Mouse (Mus musculus): ENCODE measurements around the gene Rit1. TPM values are rescaled to one million over a fixed set of nuclear protein-coding genes. Genes with fewer than 3 reads are reported as not detected.
"Not testable (repeated sequence)": the region's sequence is repeated elsewhere in the genome, so short reads cannot be mapped to it uniquely, and the experiment has no call there.

Gene Rit1
- total RNA-seq, 2 experiments from 2014 or later = 59.4 to 70.2 TPM

DNA sequence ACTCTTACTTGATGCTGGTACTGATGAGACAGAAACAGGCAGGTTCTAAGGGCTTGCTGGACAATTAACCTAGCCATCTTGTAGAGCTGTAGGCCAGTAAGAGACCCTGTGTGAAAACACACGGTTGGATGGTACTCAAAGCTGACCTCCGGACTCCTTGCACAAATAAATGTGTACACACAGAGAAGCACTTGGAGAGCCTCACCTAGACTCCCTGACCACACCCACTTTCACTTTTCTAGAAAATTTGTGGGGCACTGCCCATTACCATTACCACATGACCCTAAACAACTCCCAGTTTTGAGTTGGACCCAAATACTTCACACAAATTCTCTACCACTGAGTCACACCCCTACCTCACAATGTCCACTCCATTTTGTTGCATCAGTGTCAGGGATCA lies 19.9 kb downstream of the Rit1 start:
- DNase-seq = no peak
- intact Hi-C loops (cut with DNase I) = loop anchor here (5.0 kb wide), 2 partner anchors 59 to 144 kb away; no protein-coding TSS in a partner anchor

DNA sequence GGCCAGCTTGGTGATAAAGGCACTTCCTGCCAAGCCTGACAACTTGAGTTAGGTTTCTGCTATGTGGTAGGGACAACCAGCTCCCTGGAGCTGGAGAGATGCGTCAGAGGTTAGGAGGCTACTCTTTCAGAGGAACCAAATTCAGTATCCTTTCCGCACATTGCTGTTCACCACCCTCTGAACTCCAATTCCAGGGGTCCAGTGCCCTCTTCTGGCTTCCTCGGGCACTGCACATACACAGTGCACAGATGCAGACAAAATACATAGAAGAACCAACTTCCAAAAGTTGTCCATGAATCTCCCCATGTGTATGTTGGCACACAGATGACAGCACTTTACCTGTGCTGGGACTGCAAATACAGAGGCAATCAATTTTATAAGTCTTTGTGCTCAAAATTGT lies 22.0 kb downstream of the Rit1 start:
- DNase-seq = peak; percentile 70 to 86
- intact Hi-C loops (cut with DNase I) = loop anchor here (5.0 kb wide), 2 partner anchors 61 to 146 kb away; no protein-coding TSS in a partner anchor

DNA sequence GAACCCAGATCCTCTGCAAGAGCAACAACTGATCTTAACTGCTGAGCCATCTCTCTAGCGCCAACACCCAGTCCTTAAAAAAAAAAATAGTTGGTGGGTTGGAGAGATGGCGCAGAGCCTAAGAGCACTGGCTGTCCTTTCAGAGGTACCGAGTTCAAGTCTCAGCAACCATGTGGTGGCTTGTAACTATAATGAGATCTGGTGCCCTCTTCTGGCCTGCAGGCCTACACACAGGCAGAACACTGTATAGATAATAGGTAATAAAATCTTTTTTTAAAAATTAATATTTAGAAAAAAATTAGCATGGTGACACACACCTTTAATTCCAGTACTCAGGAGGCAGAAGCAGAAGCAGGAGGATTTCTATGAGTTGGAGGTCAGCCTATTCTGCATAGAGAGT lies 23.5 kb downstream of the Rit1 start:
- no peak for DNase-seq
- intact Hi-C loops (cut with DNase I) = no loop called here

DNA sequence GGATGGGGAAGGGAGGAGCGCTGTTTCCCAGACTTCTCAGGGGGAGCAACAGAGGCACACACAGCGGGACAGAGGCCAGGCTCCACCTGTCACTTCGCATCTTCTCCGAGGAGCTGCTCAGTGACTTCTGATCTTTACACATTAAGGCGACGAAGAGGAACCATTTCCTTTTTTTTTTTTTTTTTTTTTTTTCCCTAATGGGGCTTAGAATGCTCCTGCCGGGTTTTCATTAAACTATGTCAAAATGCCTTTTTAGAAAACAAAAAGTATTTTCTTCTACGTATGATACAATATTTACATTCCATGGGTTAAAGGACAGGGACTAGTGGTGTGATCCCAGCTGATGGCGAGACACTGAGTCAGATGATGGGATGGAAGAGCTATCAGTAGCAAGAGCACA lies 28.9 kb downstream of the Rit1 start:
- intact Hi-C loops (cut with DNase I) = no loop called here
- no peak for DNase-seq

DNA sequence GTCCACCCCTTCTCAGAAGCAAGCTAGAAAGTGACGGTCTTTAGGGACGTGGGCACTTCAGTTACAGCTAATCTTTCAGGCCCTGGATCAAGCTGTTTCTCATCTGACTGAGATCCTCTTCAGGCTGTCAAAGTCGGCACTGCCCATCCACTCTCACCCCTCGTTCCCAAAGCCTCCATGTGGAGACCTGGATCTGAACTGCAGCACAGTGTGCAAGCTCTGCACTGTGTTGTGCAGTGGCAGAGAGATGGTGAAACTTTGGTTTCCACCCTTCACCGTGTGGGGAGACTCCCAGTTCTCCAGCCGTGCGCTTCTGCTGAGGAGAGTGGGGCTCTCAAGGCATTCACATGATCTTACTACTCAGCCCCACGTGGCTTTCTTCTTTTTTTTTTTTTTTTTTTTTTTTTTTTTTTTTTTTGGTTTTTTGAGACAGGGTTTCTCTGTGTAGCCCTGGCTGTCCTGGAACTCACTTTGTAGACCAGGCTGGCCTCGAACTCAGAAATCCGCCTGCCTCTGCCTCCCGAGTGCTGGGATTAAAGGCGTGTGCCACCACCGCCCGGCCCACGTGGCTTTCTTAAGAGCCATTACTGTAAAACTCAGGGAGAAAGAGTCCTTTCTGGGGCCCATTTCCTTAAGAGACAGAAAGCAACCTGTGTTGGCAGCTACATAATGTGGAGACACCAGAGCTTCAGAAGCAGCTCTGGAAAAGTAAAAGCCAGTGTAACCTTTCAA lies 29.7 kb downstream of the Rit1 start:
- DNase-seq = no peak
- intact Hi-C loops (cut with DNase I) = no loop called here

DNA sequence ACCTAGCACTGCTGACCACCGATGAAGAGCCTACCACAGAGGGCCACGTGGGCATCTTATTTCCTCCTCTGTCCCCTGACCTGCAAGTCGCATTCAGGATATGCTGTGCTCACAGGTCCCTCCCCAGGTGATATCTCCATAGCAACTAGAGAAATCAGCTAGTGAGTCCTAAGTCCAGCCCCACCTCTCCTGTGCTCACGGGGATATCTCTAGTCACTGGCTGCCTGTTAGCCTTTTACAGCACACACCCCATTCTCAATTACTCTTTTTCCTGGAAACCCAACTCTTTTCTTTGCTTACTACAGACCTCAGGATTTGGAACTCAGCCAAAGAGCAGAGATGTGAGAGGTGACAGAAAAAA lies 30.2 kb downstream of the Rit1 start:
- intact Hi-C loops (cut with DNase I) = no loop called here
- no peak for DNase-seq

DNA sequence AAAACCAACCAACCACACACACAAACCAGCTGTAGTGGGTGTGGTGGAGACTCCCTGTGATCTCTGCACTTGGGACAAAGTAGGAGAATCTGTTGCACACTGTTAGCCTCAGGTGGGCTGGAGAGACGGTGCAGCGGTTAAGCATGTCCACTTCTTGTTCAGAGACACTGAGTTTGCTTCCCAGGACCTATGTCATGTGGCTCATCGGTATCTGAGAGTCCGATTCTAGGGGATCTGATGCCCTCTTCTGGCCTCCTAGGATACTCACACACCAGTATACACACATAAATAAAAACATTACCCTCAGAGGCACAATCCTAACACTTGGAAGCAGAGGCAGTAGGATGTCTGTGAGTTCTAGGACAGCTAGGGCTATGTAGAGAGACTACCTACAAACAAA lies 37.6 kb downstream of the Rit1 start:
- intact Hi-C loops (cut with DNase I) = no loop called here
- no peak for DNase-seq

DNA sequence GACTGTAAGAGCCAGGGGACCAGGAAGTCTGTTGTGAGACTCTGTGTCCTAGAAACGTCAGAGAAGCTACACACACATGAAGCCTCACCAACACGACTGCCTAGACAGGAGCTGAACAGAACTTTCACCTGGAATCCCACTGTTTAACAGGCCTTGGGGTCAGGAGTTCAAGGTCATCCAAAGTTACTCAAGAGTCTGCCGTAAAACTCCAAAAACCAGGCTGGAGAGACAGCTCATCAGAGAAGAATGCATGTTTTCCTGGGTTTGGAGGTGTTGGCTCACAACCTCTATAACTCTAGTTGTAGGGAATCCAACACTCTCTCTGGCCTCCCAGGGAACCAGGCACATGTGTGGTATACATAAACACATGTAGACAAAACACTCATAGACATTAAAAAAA lies 38.9 kb downstream of the Rit1 start:
- intact Hi-C loops (cut with DNase I) = no loop called here

DNA sequence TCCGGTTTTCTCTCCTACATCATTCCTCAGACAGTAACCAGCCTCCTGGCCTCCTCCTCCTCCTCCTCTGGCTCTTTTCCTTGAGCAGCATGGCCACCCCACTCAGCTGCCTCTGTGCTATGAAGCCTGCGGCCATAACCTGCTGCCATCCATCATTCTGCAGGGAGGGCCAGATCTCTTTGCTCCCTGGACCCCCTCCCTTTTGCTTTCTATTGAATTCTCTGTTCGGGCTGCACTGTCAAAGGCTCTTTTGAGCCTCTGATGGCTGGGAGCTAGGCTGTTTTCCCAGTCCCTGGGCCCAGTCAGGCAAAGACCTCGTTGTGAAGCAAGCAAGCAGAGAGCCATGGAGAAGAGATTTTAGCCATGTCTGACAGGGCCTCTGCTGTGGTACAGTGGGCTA lies 39.6 kb downstream of the Rit1 start:
- intact Hi-C loops (cut with DNase I) = no loop called here

More for the DNA sequence above, 38.9 kb downstream of the Rit1 start:
- no peak for DNase-seq

DNA sequence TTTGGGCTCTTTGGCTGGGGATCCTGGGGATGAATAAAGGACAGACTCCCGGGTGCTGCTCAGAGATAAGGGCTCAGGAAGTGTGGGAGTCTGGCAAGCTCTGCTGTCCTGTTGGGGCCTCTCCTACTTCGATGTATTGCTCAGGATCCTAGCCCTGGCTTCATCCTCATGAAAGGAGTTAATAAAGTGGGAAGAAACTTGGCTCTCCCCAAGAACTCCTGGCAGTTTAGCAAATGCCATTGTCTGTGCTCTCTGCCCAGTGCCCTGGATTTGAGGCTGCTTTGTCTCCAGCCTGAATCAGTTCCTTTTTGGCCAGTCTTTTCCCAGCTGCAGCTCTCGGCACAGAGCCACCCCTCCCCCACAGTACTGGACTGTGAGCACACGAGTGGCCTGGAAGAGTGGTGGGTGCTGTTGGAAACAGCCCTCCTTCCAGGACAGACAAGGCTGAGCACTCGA lies 41.4 kb downstream of the Rit1 start:
- intact Hi-C loops (cut with DNase I) = no loop called here
- DNase-seq = peak; percentile 87 to 91

More for the DNA sequence above, 39.6 kb downstream of the Rit1 start:
- DNase-seq = no peak

DNA sequence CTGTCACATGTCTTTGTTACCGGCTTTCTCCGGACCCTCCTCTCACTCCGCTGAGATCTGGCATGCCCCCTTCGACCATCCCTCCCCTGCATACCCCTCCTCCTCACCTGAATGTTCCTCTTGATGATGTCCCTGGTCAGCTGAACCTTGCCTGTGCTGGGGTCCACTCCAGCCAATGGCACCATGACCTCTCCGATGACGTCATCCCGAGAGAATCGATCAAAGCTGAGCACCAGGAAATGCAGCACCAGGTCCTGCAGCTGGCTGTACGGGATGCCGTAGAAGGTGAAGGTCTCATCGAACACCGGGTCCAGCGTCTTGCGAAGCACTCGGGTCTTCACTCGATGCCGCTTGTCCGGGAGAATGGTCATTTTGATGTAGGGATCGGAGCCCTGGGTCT lies 45.0 kb downstream of the Rit1 start:
- no peak for DNase-seq
- intact Hi-C loops (cut with DNase I) = loop anchor here (5.0 kb wide), 1 partner anchor 66 kb away; no protein-coding TSS in a partner anchor

DNA sequence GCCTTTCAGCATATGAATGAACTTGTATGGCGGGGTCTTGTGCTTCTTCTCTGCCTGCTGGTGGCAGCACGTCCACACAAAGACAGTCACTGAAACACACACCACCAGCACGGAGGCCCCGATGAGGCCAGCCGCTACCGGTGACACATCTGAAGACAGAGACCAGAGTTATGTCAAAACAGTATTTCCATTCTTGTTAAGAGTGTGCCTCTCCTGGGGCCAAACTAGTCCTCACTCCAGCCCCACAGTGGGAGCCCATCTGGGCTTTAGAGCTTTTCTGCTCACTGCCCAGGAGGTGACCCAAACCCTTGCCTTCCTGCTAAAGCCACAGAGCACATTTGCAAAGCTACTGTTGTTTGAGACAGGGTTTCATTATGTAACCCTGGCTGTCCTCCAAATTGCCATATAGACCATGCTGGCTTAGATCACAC lies 45.8 kb downstream of the Rit1 start:
- peak in 1 of 2 experiments; percentile 46 for DNase-seq
- intact Hi-C loops (cut with DNase I) = loop anchor here (5.0 kb wide), 1 partner anchor 65 kb away; no protein-coding TSS in a partner anchor

DNA sequence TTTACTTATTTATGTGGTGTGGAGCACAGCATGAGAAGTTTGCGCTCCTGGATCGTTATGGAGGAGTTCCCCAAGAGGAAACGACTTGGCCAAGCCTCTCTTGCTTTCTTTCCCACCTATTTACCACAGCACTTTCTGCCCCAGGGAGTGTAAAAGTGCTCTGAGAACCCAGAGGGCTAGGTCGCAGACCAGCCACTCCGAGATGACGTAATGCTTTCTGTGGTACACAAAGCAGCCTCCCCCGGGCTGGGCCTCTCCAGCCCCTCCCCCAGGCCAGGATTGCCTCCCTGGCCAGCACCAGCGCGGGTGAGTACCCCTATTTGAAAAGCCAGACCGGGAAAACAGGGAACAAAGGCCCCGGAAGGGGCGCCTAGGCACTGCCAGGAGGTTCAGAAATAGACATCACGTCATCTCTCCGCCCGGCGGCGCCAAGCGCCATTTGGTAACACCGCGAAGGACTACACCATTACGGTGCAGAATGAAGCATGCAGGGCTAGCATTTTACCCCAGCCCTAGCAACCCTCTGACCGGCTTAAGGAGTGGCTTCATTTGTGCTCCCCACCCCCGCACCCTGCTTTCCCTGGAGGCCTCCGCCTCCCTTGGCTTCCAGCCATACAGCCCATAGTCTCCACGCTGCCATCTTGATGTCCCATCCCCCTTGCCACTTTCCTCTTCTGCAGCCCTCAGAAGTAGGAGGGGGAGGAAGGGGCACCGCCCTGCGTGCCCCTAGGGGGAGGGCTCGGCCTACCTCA lies 54.7 kb downstream of the Rit1 start:
- intact Hi-C loops (cut with DNase I) = not testable (repeated sequence)

DNA sequence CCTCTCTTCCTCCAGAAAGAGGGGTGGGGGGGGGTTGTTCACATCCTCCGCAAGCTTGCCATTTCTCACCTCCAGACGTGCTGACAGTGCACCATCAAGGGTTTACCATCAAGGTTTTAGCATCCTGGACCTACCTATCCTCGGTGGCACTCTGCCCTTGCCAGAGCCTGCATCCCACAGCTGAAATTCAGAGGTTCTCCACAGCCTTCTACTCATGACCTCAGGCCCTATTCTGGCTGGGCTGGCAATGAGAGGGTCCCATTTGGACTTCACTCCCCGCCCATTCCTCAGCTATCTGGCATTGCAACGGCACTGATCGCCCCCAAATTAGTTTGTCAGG lies 55.3 kb downstream of the Rit1 start:
- intact Hi-C loops (cut with DNase I); DNase-seq: not testable (repeated sequence)

More for the DNA sequence above, 54.7 kb downstream of the Rit1 start:
- DNase-seq = peak; percentile 63 to 65

DNA sequence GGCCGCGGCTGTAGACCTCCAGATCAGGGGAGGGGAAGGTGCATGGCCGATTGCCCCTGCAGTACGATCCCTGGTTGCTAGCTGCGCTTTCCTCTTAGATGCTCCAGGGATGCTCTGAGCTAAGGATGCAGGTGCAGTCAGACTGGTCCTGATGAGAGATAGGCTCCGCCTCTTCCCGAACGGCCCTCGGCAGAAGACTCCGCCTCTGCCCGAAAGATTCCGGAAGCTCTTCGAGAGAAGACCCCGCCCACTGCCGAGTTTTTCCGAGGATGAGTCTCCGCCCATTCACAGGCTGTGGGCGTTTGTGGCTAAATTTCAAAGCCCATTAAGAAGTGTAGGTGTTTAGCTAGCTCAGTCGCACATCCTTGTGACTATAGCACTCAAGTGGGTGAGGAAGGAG lies 55.8 kb downstream of the Rit1 start:
- intact Hi-C loops (cut with DNase I) = not testable (repeated sequence)
- DNase-seq = peak; percentile 90 to 91

DNA sequence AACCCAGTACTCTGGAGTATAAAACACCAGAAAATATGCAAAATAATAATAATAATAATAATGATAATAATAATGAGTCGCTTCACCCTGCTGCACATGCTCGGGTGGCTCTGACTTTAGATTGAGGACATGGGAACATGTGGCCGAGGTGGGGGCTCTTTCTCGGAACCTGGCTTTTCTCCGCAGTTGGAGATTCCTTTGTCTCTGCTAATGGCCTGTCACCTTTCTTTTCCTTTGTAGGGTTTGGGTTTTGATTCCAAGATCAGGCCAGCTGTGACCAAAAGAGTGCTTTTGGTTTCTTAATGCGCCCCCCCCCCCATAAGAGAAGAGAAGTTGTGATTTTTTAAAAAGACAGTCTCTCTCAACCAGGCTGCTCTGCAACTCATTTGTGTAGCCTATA lies 56.5 kb downstream of the Rit1 start:
- intact Hi-C loops (cut with DNase I); DNase-seq: not testable (repeated sequence)

DNA sequence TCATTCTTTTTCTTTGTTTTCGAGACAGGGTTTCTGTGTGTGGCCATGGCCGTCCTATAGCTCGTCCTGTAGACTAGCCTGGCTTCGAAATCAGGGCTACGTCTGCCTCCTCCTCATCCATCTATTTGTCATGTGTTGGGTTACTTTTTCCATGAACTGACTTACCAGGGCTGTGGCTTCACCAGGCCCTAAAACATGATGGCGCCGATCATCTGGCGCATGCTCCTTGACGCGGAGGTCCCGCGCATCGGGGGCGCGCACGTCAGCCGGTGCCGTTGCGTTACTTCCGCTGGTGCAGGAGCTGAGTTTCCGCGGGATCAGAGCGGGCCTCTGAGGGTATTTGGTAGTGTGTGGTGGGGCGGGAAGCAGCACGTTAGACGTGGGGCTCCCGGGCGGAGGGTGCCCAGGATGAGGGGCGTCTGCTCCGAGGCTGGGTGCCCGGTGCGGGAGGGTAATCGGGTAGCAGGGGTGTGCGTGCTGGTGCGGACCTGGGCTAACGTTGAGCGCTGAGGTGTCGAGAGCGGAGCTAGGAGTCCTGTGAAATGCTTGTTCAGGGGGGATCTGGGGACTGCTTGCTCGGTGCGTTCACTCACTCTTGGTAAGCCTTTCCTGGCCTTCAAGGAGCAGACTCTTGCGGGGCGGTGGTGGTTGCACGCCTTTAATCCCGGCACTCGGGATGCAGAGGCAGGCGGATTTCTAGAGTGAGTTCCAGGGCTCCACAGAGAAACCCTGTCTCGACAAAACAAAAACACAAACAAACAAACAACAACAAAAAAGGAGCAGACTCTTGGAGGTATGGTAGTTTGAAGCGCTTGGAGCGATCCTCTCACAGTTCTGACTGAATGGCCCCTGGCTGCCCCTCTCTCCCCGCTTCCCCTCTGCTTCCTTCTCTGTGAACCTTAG lies 58.6 kb downstream of the Rit1 start, which contains the start of gene Syt11:
Gene Syt11 (minus strand): TSS at position 226 of the 903 bp plus-strand sequence.
- intact Hi-C loops (cut with DNase I) = not testable (repeated sequence)
- peak; percentile 43 to 53 for DNase-seq

All from heart, postnatal 10 days (tissue).